Mouse (Mus musculus) layer of hippocampus, adult 2 months (tissue): ENCODE measurements at regions not wholly inside any gene's neighbourhood (a gene's known extent, or its start where the extent isn't known, plus 50 kb on each side); places are given as distances from the start of the nearest gene placed in this dataset.

ENCODE experiments used
- DNase-seq, 2 experiments: peaks; one replicate each; pipeline ENCODE4 v3.0.0; 2022; ENCODE audit warnings: low spot score in 2 of 2
- H3K27ac ChIP-seq: fragments of 200-600 bp; 2 replicates; pipeline ENCODE4 v1.8.1; 2022
- H3K4me3 ChIP-seq: fragments of 200-600 bp; 2 replicates; pipeline ENCODE4 v1.8.1; 2022; ENCODE audit warnings: mild to moderate bottlenecking
- CTCF ChIP-seq: fragments of 200-600 bp; conservative IDR thresholded peaks from 2 replicates; pipeline ENCODE4 v1.8.1; 2022; ENCODE audit warnings: antibody characterized with exemption, mild to moderate bottlenecking, moderate library complexity

DNA sequence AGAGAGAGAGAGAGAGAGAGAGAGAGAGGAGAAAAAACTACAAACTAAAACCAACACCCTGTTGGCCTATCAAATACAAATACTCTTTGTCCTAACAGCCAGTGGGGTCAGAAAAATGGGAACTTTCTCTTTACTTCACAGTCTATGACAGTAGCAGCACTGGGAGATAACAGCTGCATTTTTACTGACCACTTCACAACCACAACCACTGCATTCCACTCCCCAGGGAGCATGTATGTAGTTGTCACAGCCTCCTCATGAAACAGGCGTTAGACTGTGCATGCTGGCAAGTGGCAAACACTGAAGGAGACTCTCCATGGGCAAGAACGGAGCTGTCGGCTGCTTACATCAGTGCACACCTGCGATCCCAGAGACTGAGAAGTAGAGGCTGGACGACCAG, 196.2 kb upstream of the Jmjd1c start:
- Histone ChIP-seq H3K4me3 (no peak overlapping the region), H3K27ac (no peak overlapping the region)
- DNase-seq, result no peak
- TF ChIP-seq CTCF, result no peak

DNA sequence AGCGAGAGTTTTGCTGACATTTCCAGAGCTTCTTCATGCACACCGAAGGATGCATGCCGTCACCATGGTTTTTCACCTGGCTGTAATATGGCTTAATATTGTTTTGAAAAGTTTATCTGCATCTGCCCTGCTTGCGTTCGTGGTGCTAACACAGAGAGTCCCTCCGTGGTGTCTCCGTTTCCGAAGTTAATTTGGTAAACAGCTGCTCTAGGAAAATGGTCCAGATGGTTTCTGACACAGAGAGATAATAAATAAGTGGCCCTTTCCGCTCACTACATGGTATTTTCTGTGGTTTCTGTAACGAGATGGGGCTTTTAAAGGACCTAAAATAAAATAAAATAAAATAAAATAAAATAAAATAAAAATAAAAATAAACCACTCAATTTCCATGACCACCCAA, 195.1 kb upstream of the Jmjd1c start:
- no peak for DNase-seq
- Histone ChIP-seq H3K27ac (no peak overlapping the region), H3K4me3 (no peak overlapping the region)
- no peak for TF ChIP-seq CTCF

DNA sequence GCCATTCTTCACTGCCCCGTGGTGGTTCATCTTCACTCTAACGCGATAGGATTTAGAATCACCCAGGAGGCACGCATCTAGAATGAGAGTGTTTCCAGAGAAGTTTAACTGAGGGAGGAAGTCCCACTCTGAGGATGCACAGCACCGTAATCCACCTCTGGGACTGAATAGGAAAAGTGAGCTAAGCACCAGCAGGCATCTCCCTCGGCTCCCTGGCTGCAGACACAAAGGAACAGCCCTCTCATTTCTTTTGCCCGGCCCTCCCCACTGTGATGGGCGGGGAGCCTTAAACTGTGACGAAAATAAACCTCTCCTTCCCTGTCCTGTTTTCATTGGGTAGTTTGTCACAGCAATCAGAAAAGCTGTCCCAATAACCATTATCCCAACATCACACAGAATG, 194.1 kb upstream of the Jmjd1c start:
- DNase-seq, result no peak
- H3K4me3 ChIP-seq, result peak overlapping the region; percentile 22; the same call in 1 of the 2 replicates
- TF ChIP-seq CTCF, result no peak
- H3K27ac ChIP-seq, result no peak overlapping the region

DNA sequence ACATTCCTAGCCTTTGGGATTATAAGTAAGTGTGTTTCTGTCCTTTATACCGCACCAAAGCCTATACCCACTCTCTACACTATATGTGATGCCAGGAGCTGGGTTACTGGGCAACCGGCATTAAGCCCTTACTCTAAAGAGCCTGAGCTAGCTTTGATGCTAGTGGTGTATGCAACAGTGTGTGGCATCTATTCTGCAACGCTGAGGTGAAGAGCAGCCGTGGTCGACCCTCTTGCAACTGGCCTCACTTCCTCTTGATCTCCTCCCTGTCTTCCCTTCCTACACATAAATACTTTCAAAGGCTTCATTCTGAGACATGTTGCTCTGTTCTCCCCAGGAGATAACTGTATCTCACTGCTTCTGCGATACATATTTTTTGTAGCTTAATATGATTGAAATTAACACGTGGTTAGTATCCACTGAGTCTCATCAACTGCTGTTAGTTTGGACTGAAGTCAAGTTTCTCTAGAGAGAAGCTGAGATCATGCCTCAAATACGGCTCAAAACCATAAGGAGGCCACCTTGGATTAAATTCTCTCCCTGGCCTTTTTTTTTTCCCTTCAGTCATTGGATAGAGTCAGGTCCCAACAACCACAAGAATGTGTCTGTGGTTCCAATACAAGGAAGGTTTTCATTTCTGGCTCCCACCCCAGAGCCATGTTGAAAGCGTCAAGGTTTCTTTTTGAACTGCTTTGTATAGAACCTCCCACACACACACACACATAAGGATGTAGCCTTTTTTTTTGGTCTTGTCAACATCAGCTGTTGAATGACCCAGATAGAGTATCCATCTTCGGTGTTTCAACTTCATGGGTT, 191.2 kb upstream of the Jmjd1c start:
- TF ChIP-seq CTCF, result no peak
- DNase-seq, result no peak
- Histone ChIP-seq H3K27ac (peak overlapping the region; percentile 37), H3K4me3 (no peak overlapping the region)

DNA sequence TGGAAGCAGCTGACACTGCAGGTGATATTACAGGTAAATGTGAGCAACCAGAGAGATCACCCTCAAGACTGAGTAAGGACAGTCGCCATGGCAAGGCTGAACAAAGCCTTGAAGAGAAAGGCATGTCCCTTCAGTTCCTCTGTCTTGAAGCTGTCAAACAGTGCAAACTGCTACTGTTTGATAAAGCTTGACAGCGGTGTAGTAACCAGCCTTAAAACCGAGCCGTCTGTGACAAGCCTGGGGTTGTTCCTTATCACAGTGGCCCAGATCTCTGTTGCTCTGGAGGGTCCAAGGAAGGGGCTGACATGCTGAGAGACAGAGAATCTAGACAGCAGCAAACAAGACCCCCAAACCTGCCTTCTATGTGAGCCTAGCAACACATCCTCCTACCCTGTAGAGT, 188.1 kb upstream of the Jmjd1c start:
- H3K27ac ChIP-seq, result no peak overlapping the region
- no peak for TF ChIP-seq CTCF
- DNase-seq, result no peak
- H3K4me3 ChIP-seq, result no peak overlapping the region

DNA sequence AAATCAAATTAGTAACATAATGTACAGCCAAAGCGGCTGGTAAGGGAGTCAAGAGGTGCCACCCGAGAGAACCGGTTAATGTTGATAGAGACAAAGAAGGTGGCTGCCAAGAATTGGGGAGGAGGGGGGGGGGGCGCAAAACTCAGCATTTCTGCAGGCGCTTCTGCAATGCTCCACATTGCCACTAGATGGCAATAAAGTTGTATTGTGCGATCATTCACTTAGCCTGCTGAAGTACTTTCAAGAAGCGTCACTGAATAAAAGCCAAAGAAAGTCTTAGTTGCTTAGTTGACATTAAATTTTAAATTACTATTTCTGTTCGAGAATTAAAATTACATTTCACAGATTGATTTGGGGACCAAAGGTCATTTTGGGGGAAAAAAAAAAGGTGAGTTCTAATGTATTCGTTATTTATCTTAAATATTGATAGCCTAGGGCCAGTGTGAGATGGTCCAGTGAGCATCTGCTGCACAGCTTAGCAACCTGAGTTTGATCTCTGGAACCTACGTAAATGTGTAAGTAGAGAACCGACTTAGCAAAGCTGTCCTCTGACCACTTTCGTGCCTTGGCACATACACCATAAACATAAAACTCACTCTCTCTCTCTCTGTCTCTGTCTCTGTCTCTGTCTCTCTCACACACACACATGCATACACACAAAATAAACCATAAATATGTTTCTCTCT, 186.6 kb upstream of the Jmjd1c start:
- peak; percentile 97 for TF ChIP-seq CTCF
- no peak overlapping the region for H3K27ac ChIP-seq
- no peak overlapping the region for H3K4me3 ChIP-seq
- peak in 1 of 2 experiments; percentile 60 for DNase-seq

DNA sequence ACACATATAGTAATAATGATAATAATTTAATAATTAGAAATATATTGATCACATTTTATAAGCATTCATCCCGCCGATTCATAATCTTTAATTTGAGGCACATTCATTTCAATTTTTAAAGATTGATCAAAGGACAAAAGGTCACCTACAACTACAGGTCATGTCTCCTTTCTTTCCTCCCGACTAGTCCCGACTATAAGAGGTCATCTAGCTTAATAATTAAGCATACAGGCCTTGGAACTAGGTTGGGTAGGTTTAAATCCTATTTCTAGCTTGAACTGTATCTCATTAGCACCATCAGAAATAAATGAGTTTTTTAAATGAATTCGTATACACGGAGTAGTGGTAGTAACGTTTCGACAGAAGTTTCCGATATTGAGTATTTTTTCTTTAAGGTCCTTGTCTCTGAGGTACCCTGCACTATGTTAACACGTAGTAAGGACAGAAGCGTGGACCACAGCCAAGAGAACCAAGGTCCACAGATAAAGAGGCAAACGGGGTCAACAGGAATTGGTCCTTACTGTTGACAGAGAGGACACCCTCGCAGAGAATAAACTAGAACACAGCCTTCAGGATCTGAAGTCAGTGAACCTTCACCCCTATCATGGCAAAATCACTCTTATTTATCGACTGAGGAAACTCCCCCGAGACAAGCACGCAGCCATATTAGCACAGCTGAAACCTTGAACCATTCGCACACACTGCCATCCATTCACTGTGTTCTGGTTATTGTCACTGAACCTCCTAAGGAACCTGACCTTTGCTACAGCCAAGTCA, 185.8 kb upstream of the Jmjd1c start:
- Histone ChIP-seq H3K4me3 (no peak overlapping the region), H3K27ac (no peak overlapping the region)
- DNase-seq, result no peak
- TF ChIP-seq CTCF, result no peak

DNA sequence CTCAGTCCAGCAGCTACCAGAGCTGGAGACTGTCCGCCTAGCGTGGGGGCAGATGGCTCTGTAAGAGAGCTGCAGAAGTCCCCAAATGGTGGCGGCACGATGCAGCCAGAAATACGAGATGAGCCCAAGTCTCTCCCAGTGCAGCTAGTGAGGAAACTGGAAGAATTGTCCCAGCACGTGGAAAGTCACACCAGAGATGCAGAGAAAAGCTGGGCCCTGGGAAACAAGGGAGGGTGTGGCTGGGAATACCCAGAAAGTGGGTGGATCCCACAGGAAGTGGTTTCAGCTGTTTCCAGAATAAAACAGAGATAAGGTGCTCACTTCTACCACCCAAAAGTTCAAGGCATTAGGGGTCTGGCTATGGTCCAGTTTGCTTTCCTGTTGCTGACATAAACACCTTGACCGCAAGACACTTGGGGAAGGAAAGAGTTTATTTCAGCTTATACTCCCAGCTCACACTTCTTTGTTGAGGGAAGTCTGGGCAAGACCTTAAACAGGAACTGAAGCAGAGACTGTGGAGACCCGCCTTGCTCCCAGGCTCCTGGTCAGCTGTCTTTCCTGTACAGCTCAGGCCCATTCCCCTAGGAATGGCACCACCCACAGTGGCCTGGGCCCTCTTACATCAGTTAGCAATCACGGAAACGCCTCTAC, 184.5 kb upstream of the Jmjd1c start:
- no peak overlapping the region for H3K4me3 ChIP-seq
- peak overlapping the region; percentile 40; the same call in 1 of the 2 replicates for H3K27ac ChIP-seq
- no peak for TF ChIP-seq CTCF
- no peak for DNase-seq

DNA sequence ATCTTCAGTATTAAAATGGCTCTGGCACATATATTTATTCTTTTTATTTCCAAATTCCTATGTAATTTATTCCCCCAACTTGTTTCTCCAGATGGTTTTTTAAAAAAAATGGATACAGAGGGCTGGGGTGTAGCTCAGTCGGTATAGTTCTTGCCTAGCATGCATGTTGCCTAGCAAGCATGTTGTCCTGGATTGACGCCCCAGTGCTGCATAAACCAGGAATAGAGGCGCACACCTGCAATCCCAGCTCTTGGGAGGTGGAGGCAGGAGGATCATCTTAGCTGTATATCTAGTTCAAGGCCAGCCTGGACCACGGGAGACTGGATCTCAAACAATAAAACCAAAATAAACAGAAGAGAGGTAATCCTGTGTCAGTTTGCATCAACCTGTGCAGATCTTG, 183.5 kb upstream of the Jmjd1c start:
- no peak overlapping the region for H3K4me3 ChIP-seq
- no peak for TF ChIP-seq CTCF
- H3K27ac ChIP-seq, result peak overlapping the region; percentile 6; the same call in 1 of the 2 replicates

DNA sequence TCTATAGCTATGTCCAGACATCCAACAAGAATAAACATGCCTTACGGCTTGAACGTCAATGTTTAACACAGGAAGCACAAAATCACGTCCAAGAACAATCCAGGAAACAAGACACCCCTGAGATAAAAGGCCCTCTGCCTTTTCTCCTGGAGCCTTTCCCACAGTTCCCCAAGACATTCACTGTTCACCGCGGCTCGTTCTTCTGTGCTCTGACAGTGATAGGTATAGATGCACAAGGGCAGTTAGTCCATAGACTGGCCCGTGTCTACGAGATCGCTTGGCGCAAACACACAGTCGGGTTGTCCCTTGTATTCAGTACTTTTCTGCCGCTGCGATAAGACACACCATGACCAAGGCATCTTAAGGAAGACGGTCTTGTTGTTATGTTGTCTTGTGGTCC, 182.7 kb upstream of the Jmjd1c start:
- no peak overlapping the region for H3K27ac ChIP-seq
- no peak for TF ChIP-seq CTCF
- peak overlapping the region; percentile 24; the same call in 1 of the 2 replicates for H3K4me3 ChIP-seq
- DNase-seq, result no peak

More for the DNA sequence above, 183.5 kb upstream of the Jmjd1c start:
- no peak for DNase-seq

DNA sequence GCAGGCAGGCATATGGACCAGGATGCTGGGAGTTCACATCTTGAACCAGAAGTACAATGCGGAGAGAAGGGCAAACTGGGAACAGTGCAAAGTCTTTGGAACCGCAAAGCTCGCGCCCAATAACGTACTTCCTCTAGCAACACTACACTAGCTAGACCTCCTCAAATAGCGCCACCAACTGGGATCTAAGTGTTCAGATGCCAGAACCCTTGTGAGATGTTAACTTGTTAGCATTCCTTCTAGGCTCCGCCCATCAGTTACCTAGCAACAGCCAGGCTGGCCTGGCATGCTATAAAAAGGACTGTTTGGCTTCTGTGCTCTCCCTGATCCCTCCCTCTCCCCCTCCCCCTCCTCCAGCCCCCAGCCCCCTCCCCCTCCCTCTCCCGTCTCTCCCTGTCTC, 182.3 kb upstream of the Jmjd1c start:
- TF ChIP-seq CTCF, result peak; percentile 47
- no peak for DNase-seq
- Histone ChIP-seq H3K4me3 (peak overlapping the region; percentile 24; the same call in 1 of the 2 replicates), H3K27ac (no peak overlapping the region)

DNA sequence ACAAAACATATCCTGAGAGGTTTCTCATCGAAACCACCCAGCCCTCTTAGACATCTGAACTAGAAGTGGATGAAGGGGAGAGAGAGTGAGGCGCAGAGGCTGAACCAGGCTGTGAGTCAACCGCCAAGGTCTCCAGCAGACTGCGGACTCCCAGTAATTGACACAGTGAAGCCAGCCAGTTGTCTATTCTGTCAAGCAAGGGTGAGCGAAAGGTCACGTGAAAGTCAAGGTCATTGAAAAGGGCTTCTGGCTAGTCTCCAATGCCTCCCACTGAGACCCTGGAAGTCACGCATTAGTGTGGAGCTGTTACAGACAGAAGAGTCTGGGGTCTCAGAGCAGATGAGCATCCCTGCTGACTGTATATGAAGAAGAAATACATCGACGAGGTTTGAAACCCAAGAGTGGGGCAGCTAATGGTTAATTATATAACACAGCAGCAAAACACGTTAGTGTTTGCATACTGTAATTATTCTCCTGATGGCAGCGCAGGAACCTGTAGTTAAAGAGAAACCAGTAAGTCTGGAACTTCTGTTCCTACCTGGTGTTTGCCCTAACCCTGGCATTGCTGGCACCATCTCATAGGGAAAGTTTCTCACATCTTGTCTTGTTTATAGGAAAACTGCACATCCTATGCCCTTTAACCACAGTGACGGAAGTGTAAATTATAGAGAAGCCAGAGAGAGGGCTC, 181.5 kb upstream of the Jmjd1c start:
- no peak overlapping the region for H3K27ac ChIP-seq
- no peak overlapping the region for H3K4me3 ChIP-seq
- no peak for DNase-seq
- TF ChIP-seq CTCF, result no peak
